Mouse (Mus musculus) CH12.LX (cell line): ENCODE measurements around the gene Trabd2b. TPM values are rescaled to one million over a fixed set of nuclear protein-coding genes. Genes with fewer than 3 reads are reported as not detected.

ENCODE experiments used
- DNase-seq: peaks from one replicate; pipeline ENCODE4 v3.0.0-alpha.2; 2013; ENCODE audit errors: extremely low read depth
- H3K27ac ChIP-seq: 2 replicates; pipeline ENCODE4 v1.5.1; 2012; ENCODE audit warnings: low read depth, mild to moderate bottlenecking, control low read depth, moderate library complexity; ENCODE audit not compliant: insufficient read depth
- H3K27me3 ChIP-seq: replicated peaks from 2 replicates; pipeline ENCODE3; 2012; ENCODE audit warnings: inconsistent platforms
- H3K36me3 ChIP-seq, 2 experiments: replicated peaks in 1 of 2; 2 replicates each; pipeline versions ENCODE3 to v1.6.1; 2012; ENCODE audit warnings: inconsistent platforms in 1 of 2, low read length in 1 of 2, mild to moderate bottlenecking in 1 of 2, mixed read lengths in 1 of 2, moderate library complexity in 1 of 2; ENCODE audit not compliant: control insufficient read depth in 1 of 2, insufficient read depth in 1 of 2
- H3K4me1 ChIP-seq, 2 experiments: 2 replicates each; pipeline ENCODE4 v1.6.1; 2012; ENCODE audit warnings: inconsistent platforms in 1 of 2, moderate library complexity in 1 of 2; ENCODE audit not compliant: insufficient read depth in 2 of 2, control insufficient read depth in 1 of 2
- H3K4me2 ChIP-seq: 2 replicates; pipeline ENCODE4 v1.6.1; 2012; ENCODE audit warnings: low read depth, mild to moderate bottlenecking, control low read depth; ENCODE audit not compliant: poor library complexity, insufficient read depth, severe bottlenecking
- H3K4me3 ChIP-seq, 3 experiments: fragments of 150-350 bp in 1 of 3; sonication (generic) in 1 of 3; replicated peaks in 1 of 3; 2 replicates each; pipeline versions ENCODE3 to v1.5.1; 2011 to 2012; ENCODE audit warnings: low read depth in 2 of 3, low read length in 2 of 3, mild to moderate bottlenecking in 2 of 3, moderate library complexity in 2 of 3, control low read depth in 1 of 3, improper control_type of control experiment in 1 of 3, inconsistent platforms in 1 of 3, mixed read lengths in 1 of 3; ENCODE audit not compliant: poor library complexity in 1 of 3
- H3K79me2 ChIP-seq: replicated peaks from 2 replicates; pipeline ENCODE4 v1.6.1; 2012; ENCODE audit warnings: mild to moderate bottlenecking, moderate library complexity; ENCODE audit not compliant: control insufficient read depth, poor library complexity, insufficient read depth, severe bottlenecking; ENCODE audit errors: extremely low read depth
- H3K9ac ChIP-seq: 2 replicates; pipeline ENCODE4 v1.6.1; 2012; ENCODE audit warnings: low read depth, mild to moderate bottlenecking, control low read depth, moderate library complexity; ENCODE audit not compliant: insufficient read depth
- H3K9me3 ChIP-seq: replicated peaks from 2 replicates; pipeline ENCODE3; 2012; ENCODE audit warnings: low read length, inconsistent platforms, mixed read lengths
- CHD1 ChIP-seq: IDR thresholded peaks from 2 replicates; pipeline ENCODE4 v1.6.1; 2012; ENCODE audit warnings: low read depth, low read length, improper control_type of control experiment, inconsistent platforms
- CHD2 ChIP-seq: IDR thresholded peaks from 2 replicates; pipeline ENCODE4 v1.6.1; 2011; ENCODE audit warnings: low read length, improper control_type of control experiment
- CTCF ChIP-seq, 2 experiments: IDR thresholded peaks in 1 of 2; conservative IDR thresholded peaks in 1 of 2; 2 replicates each; pipeline ENCODE4 v1.5.1; 2011 to 2012; ENCODE audit warnings: low read depth in 2 of 2, low read length in 2 of 2, improper control_type of control experiment in 1 of 2, inconsistent platforms in 1 of 2, mild to moderate bottlenecking in 1 of 2, moderate library complexity in 1 of 2
- EP300 ChIP-seq: IDR thresholded peaks from 2 replicates; pipeline ENCODE4 v1.6.1; 2011; ENCODE audit warnings: low read length, improper control_type of control experiment
- ETS1 ChIP-seq: conservative IDR thresholded peaks from 2 replicates; pipeline ENCODE4 v1.6.1; 2012; ENCODE audit warnings: low read depth, mild to moderate bottlenecking, inconsistent platforms, low read length, improper control_type of control experiment, moderate library complexity
- HCFC1 ChIP-seq: IDR thresholded peaks from 2 replicates; pipeline ENCODE4 v1.6.1; 2012; ENCODE audit warnings: low read depth, mild to moderate bottlenecking, inconsistent platforms, low read length, improper control_type of control experiment
- IRF4 ChIP-seq: IDR thresholded peaks from 2 replicates; pipeline ENCODE4 v1.6.1; 2014; ENCODE audit warnings: low read depth, mild to moderate bottlenecking, inconsistent platforms, low read length, improper control_type of control experiment
- JUN ChIP-seq: IDR thresholded peaks from 2 replicates; pipeline ENCODE4 v1.6.1; 2011; ENCODE audit warnings: low read depth, mild to moderate bottlenecking, low read length, improper control_type of control experiment, moderate library complexity; ENCODE audit not compliant: insufficient read depth
- JUND ChIP-seq: conservative IDR thresholded peaks from 2 replicates; pipeline ENCODE4 v1.6.1; 2011; ENCODE audit warnings: low read depth, low read length, improper control_type of control experiment
- MAFK ChIP-seq: IDR thresholded peaks from 2 replicates; pipeline ENCODE4 v1.6.1; 2011; ENCODE audit warnings: low read length, improper control_type of control experiment; ENCODE audit not compliant: insufficient replicate concordance
- MAX ChIP-seq: IDR thresholded peaks from 2 replicates; pipeline ENCODE4 v1.6.1; 2011; ENCODE audit warnings: low read length, improper control_type of control experiment
- MAZ ChIP-seq: IDR thresholded peaks from 2 replicates; pipeline ENCODE4 v1.6.1; 2012; ENCODE audit warnings: low read depth, mild to moderate bottlenecking, inconsistent platforms, low read length, improper control_type of control experiment, moderate library complexity
- MXI1 ChIP-seq: IDR thresholded peaks from 2 replicates; pipeline ENCODE4 v1.6.1; 2011; ENCODE audit warnings: mild to moderate bottlenecking, low read depth, low read length, improper control_type of control experiment
- PAX5 ChIP-seq: IDR thresholded peaks from 2 replicates; pipeline ENCODE4 v1.6.1; 2012; ENCODE audit warnings: low read length, inconsistent platforms, mixed read lengths
- POLR2A ChIP-seq: IDR thresholded peaks from 2 replicates; pipeline ENCODE4 v1.6.1; 2011; ENCODE audit warnings: low read depth, mild to moderate bottlenecking, improper control_type of control experiment, low read length
- POLR2AphosphoS2 ChIP-seq: IDR thresholded peaks from 2 replicates; pipeline ENCODE4 v1.6.1; 2011; ENCODE audit warnings: low read depth, low read length, improper control_type of control experiment
- RAD21 ChIP-seq: IDR thresholded peaks from 2 replicates; pipeline ENCODE4 v1.6.1; 2011; ENCODE audit warnings: low read depth, mild to moderate bottlenecking, low read length, improper control_type of control experiment, moderate library complexity
- SIN3A ChIP-seq: IDR thresholded peaks from 2 replicates; pipeline ENCODE4 v1.6.1; 2012; ENCODE audit warnings: low read length, improper control_type of control experiment, inconsistent platforms
- SMC3 ChIP-seq: IDR thresholded peaks from 2 replicates; pipeline ENCODE4 v1.6.1; 2011; ENCODE audit warnings: low read depth, low read length, improper control_type of control experiment
- TBP ChIP-seq: conservative IDR thresholded peaks from 2 replicates; pipeline ENCODE4 v1.6.1; 2011; ENCODE audit warnings: low read depth, low read length, improper control_type of control experiment
- TCF12 ChIP-seq: IDR thresholded peaks from 2 replicates; pipeline ENCODE4 v1.6.1; 2014; ENCODE audit warnings: low read depth, mild to moderate bottlenecking, inconsistent platforms, low read length, improper control_type of control experiment
- USF1 ChIP-seq: IDR thresholded peaks from 2 replicates; pipeline ENCODE4 v1.6.1; 2014; ENCODE audit warnings: low read depth, mild to moderate bottlenecking, inconsistent platforms, low read length, improper control_type of control experiment
- ZC3H11A ChIP-seq: IDR thresholded peaks from 2 replicates; pipeline ENCODE4 v1.6.1; 2012; ENCODE audit warnings: low read depth, mild to moderate bottlenecking, inconsistent platforms, low read length, improper control_type of control experiment
- ZKSCAN1 ChIP-seq: IDR thresholded peaks from 2 replicates; pipeline ENCODE4 v1.6.1; 2012; ENCODE audit warnings: low read depth, inconsistent platforms, low read length, improper control_type of control experiment, borderline replicate concordance
- ZMIZ1 ChIP-seq: IDR thresholded peaks from 2 replicates; pipeline ENCODE4 v1.6.1; 2012; ENCODE audit warnings: low read depth, mild to moderate bottlenecking, inconsistent platforms, low read length, improper control_type of control experiment
- dilution Hi-C: fragments of 300-500 bp; cut with MboI; formaldehyde crosslinking; loops from 2 replicates; pipeline ENCODE4 v1.14.3; 2020; ENCODE audit warnings: low sequenced_read_pairs; ENCODE audit not compliant: extremely low pct_unique_long_range_greater_than_20kb, extremely low pct_ligation_motif_present
- in situ Hi-C: fragments of 300-500 bp; cut with MboI; formaldehyde crosslinking; loops from 3 replicates; pipeline ENCODE4 v1.14.3; 2019; ENCODE audit warnings: low sequenced_read_pairs, low pct_ligation_motif_present, low pct_unique_long_range_greater_than_20kb, mixed read lengths
- polyA plus RNA-seq: library from polyadenylated mRNA; unstranded; fragments of >175 nt; gene quantifications from 2 replicates; pipeline ENCODE4 v1.2.1, GENCODE M21; 2012; ENCODE audit warnings: low read depth; ENCODE audit not compliant: insufficient read length
- total RNA-seq, 2 experiments: library from RNA; depleted of rRNA; stranded (reverse); fragments of 300-350 nt in 1 of 2; fragments of >200 nt in 1 of 2; gene quantifications; 2 replicates each; pipeline ENCODE4 v1.2.3; 2012 to 2014

Trabd2b gene
- total and polyA plus RNA-seq, 3 experiments = not detected

DNA sequence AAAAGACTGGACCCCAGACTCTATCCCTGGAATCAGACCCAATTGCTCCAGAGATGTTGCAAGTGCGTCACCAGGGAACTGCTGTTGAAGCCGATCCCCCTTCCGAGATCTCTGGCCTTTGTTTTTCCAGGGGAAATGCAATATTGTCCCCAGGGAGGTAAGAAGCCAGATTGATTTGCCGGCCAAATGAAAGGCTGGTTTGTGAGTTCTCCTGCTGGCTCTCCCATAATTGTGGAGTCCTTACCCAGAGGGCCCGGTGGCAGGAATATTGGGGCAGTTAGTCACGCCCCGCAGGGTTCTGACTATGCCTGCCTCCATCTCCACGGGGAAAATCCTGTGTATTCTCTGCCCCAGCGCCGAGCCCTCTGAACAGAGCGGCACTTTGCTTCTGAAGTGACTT is 3.9 kb downstream of the Trabd2b start:
- TF ChIP-seq EP300 (no peak), MXI1 (no peak), CHD2 (no peak), MAZ (no peak), PAX5 (no peak), IRF4 (no peak), SMC3 (no peak), SIN3A (no peak), TCF12 (no peak), POLR2AphosphoS2 (no peak), MAFK (no peak), POLR2A (no peak), USF1 (no peak), TBP (no peak), MAX (no peak), RAD21 (no peak), ZMIZ1 (no peak), CHD1 (no peak), HCFC1 (no peak), ZC3H11A (no peak)
- TF ChIP-seq, all 38 proteins: peak for 0
- H3K27ac ChIP-seq = no peak overlapping the region
- DNase-seq = no peak
- dilution Hi-C loops (no loop called here), in situ Hi-C loops (no loop called here)
- peaks cover 17% of the 10 kb centered on the region for H3K27me3 ChIP-seq
- H3K4me3 ChIP-seq = no peak overlapping the region
- H3K9ac ChIP-seq = no peak overlapping the region
- peaks cover 7% of the 10 kb centered on the region for H3K9me3 ChIP-seq
- H3K4me2 ChIP-seq = no peak overlapping the region
- no peaks in the 10 kb centered on the region for H3K36me3 ChIP-seq
- no peaks in the 10 kb centered on the region for H3K79me2 ChIP-seq
- H3K4me1 ChIP-seq = peaks cover 0 to 22% of the 10 kb centered on the region in 2 experiments; a peak in 2 of 4 replicates

DNA sequence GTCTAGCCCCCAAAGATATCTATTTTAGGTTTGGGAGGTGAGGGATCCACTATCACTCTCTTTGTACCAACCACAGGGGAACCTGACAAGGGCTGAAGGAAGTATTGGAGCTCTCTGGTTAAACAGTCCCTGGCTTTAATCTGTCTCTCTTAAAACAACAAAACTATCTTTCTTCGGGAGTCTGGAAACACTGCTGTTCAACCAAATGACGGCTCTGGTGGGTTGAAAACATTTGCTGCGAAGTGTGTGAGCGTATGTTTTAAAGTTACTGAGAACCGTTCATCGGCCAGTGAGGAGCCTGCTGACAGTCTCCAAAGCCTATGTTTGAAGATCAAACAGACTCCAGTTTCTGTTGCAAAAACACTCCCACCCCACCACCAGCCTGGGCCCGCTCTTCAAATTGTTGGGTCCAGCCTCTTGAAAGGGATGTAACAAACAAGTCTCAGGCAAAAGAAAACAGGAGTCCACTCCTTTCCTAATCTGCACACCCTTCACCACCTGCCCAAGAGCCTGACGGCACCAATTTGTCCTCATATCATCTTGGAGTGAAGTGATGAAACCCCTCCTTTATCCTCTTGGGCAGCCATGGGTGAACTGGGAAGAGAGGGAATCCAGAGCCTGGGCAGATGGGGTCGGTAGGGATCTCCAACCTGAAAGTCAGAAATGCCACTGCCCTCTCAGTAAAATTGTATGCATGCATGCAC is 4.6 kb downstream of the Trabd2b start:
- Histone ChIP-seq H3K36me3 (no peaks in the 10 kb centered on the region), H3K9ac (no peak overlapping the region), H3K79me2 (no peaks in the 10 kb centered on the region), H3K4me3 (no peak overlapping the region), H3K4me2 (no peak overlapping the region), H3K27ac (no peak overlapping the region), H3K27me3 (peaks cover 17% of the 10 kb centered on the region)
- in situ Hi-C loops = no loop called here
- DNase-seq = no peak
- dilution Hi-C loops = no loop called here
- TF ChIP-seq ZKSCAN1 = no peak
- TF ChIP-seq MAX = no peak
- no peak for TF ChIP-seq ETS1
- no peak for TF ChIP-seq JUND
- no peak for TF ChIP-seq JUN
- TF ChIP-seq CTCF (conservative IDR thresholded peaks at IDR 0.05 in 1 of 2, IDR thresholded peaks at IDR 0.05 in 1 of 2; ENCODE audit: low read depth in 2 of 2, low read length in 2 of 2) = no peak
- TF ChIP-seq, all 38 proteins: peak for 0
- H3K4me1 ChIP-seq = peaks cover 0 to 22% of the 10 kb centered on the region in 2 experiments; a peak in 2 of 4 replicates
- peaks cover 7% of the 10 kb centered on the region for H3K9me3 ChIP-seq
